Mouse (Mus musculus) CD4-positive, CD25-positive, alpha-beta regulatory T cell, adult 4 months (primary cell): Measurements from ENCODE around the gene Oxgr1. TPM values are rescaled to one million over a fixed set of nuclear protein-coding genes. Genes with fewer than 3 reads are reported as not detected.
"Not testable (repeated sequence)": the region's sequence is repeated elsewhere in the genome, so short reads cannot be mapped to it uniquely, and the experiment has no call there.

Source experiments
- ATAC-seq: one replicate; pipeline ENCODE4 v1.8.0; 2017
- polyA plus RNA-seq, 2 experiments: library from polyadenylated mRNA; unstranded; fragments of 100-300 nt; shearing (Covaris generic); gene quantifications; one replicate each; pipeline ENCODE4 v1.2.1; 2017

Gene Oxgr1
- not detected for polyA plus RNA-seq

DNA sequence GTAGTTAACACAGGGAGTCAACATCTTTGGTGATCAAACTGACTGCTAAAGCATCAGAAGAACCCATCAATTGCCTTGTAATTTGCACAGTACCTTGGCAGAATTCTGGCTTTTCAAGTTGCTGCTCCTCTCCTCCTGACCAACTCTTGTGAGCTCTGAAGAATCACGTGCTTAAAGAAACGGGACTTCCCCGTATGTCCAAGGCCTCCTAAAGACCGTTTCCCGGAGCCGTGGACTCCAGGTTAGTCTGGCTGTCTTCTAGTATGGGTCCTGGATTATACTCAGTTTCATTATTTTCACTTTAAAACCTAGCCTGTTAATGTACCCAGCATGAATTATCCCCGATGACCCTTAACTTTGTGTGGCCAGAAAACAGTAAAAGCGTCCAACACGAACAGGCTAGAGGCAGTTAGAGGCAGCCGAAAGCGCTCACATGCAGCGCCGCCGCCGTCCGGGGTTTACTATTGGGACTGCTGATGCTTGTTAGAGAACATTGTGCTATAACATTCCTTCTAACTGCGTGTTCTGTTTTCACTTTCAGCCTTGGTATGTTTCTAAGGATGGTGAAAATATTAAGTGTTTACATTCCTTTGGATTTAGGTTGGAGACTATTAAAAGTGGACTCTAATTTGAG, at the start of gene Oxgr1:
Gene Oxgr1 (minus strand): TSS at position 249 of the 634 bp plus-strand sequence.
- no peak for ATAC-seq

DNA sequence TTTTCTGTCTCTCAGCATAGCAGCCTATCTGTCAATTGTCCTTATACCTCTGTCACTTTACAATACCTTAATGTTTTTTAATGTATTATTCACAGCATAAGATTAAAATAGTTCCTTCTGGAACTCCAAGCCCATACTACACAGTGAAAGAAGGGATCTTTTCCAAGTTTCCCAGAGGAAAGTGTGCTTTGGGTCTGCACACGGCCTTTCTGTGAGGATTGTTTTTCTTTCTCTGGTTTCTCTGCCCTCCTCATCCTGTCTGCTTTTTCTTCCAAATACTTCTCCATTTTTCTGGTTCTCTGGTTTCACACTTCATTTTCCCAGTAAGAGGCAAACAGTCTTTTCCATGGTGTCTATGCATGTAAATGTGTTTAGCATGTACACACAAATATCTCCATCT, 48.2 kb upstream of the Oxgr1 start:
- ATAC-seq, result no peak

DNA sequence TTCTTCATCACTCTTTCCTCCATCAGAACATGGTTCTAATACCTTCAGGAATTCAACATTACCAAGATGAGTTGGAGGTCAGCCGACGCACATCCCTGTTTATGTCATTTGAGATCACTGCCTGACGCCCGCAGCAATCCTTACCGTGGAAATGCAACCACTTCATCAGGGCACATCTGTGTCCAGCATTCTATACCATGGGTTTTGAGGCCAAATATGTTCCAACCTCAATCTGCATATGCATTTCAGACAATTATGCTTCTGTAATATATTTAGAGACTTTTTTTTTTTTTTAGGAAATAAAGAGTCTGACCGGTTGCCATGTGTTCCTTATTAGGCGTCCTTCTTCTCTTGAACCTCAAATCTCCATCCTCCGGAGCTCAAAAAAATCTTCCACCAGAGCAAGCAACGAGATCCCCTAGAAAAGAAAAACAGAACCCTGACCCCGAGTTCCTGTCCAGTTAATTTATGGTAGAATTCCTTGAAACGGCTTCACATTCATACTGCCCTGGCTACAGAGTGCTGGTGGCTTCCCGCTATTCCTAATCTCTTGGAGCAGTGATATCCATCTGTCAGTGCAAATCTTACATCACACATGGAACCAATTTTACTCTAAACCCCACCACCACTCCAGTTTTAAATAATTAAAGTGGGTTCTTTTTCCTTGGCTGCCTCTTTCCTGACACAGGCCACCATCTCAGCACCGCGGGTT, 47.6 kb upstream of the Oxgr1 start:
- no peak for ATAC-seq

DNA sequence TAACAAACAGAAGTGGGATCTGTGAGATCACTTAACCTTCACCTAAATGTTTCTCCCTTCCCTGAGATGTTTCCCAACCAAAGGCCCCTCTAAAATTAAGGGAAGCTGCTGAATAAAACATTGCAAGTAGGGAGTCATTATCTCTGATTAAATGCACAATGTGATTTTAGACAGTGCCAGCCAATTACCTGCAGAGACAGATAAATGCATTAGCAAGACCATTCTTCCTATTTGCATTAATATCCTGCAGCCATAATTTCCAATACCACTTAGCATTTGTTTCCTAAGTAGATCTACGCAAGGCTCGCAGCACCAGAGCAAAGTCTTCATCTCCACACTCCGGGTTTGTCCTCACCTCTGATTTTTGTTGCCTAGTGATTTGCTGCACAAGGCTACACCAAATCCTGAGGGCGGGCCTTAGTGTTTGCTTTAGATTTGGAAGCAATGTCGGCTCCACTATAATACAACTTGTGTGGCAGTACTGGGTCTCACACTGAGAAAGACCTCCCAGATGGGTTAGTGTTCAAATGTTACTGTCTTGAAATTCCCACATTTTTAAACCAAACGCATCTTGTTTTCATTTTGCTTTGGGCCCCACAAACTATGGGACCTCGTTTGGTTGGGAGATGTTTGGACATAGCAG, 46.9 kb upstream of the Oxgr1 start:
- ATAC-seq, result no peak

DNA sequence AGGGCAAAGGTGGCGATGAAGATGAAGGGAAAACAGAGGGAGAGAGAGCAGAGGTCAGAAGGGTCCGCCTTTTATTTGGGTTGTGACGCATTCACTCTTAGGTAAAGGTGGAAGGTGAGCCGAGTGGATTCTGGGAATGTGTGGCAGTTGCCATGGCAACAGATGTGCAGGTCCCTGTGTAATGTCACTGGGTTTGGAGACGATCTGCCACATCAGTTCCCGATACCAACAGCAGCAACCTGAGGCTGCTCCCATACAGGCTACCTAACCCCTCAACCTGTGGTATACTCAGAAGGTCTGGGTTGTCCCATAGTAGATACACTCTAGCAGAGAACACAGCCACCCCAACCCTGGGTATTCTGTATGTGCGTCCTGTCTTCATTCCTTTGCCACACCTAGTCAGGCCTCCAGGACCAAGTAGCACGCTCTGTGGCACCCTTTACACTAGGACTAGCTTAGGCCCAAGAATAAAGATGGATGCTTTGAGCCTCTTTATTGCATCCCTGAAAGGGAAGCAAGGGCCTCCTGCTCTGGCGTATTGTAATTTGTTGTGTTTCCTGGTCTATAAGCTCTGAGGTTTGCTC, 41.9 kb upstream of the Oxgr1 start:
- ATAC-seq, result no peak

DNA sequence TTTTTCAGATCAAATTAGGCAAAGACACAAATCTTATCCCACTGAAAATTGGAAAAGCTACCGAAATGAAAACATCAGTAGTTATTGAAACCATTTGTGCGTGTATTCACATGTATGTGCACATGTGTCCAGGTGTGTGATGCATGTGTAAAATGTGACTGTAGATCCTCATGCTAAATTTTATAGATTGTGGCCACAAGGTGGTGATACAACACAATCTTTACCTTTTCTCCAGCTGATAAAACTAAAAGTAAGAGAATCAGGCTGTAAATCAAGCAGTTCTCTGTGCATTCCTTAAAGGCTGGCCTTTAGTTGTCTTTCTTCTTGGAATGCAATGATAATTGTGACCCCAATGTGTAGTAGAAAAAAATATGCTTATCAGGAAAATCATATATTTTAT, 34.0 kb upstream of the Oxgr1 start:
- no peak for ATAC-seq

DNA sequence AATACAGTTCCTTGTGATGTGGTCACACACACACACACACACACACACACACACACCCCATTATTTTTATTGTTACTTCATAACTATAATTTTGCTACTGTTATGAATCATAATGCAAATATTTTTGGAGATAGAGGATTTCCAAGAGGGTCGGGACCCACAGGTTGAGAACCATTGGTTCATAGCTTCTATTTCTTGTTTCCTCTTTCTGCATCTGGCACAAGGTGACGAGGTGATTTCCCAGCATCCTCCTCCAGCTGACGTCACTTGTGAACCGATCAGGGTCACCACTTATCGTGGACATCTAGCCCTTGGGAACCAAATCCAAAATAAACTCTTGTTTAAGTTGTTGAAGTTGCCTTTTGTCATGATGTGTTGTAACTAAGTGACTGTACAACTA, 33.5 kb upstream of the Oxgr1 start:
- no peak for ATAC-seq

DNA sequence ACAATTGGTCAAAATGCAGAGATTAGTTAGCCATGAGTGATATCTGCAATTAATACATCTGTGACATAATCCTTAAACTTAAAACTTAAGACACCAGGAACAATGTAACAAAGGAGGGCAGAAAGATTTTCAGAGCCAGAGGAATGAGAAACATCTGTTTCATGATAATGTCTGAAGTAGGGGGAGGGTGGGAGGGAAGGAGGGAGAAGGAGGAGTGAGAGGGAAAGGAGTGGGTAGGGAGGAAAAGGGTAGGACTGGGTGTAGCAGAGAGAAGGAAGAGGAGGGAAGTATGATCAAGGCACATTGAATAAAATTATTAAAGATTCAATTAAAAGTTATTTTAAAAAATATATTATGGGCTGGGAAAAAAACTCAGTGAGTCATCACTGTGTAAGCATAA, 32.0 kb upstream of the Oxgr1 start:
- ATAC-seq, result no peak

DNA sequence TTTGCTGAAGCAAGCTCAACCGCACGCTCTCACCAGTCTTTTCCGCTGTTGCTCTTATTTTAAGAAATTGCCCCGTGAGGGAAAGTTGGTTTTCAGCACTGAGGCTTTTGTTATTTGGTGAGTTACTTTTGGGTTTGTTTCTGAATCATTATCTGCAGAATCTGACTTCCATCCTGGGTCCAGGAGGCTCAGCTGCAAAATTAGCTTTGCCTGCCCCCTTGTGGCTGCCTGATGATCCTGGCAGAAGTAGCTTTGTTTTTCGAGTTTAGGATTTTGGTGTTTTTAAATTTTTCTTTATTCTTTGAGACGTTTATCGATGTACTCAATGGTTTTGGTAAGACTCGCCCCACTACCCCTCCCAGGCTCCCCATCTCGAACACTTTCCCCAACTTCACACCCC, 18.9 kb upstream of the Oxgr1 start:
- no peak for ATAC-seq

DNA sequence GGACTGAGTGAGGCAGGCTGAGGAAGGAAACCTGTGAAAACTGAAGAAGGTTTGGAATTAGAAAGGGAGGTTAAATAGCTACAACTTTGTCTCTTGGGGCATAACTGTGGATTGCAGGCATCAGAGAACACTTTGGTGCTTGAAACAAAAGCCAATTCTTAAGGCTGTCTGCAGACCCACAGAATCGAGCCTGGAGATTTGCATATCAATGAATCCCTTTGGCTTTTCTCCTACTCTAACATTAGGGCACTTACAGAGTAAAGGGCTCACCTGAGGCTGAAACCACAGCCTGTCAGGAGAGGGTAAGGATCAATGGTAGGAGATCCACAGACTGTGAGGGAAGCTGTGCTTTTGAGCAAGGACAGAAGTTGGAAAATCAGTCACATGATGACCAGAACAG, 8.8 kb downstream of the Oxgr1 start:
- no peak for ATAC-seq

DNA sequence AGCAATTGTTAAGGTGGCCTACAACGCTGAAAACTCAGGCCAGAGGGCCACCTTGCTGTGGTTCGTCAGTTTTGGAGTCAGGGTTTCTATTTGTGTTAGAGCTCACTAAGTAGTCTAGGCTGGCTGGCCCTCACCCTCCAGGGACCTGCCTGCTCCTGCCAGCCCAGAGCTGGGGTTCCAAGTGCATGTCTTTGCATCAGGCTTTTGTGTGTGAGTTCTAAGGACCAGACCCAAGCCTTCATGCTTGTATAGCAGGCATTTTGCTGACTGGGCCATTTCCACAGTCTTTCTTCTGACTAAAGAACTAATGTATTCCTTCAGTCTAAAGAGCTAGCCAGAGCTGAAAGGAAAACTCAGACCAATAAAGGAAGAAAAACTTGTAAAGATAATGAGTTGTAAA, 22.3 kb downstream of the Oxgr1 start:
- no peak for ATAC-seq

DNA sequence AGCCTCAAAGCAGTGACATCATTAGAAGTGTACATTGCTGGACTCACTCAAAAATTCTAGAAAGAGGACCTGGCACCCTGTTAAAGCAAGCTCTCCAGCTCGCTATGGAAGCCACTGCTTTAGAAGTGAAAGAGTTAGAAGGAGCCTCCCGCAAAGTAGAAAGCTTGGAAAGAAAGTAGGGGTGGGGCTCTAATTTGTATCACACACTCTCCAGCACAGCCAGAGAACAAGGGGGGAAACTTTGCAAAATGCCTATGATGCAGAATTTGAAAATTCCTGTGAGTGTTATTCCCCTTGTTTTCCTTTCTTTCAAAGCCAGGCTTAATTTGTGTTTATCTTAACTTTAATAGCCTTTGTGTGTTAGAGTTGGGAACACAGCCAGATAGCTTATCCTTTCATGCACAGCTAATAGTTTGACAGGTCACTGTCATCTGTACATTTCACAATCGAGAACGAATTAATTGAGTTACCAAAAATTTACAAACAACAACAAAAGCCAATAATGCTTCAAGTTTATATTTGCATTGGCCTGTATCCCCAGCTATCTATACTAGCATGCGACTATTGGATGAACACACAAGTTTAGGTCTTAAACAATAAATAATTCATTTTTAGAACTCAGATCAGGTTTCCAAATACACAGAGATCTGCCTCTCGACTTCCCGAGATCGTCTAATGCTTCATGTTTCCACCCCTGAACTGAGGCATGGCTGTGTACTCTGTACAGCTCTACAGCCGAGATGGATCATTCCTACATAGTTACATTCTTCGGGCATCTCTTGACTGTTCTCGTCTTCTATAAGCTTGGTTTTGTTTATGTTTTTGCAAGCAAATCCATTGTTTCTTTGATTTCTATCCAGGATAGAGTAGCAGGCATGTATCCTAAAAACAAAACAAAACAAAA, 32.0 kb downstream of the Oxgr1 start:
- ATAC-seq, result no peak

DNA sequence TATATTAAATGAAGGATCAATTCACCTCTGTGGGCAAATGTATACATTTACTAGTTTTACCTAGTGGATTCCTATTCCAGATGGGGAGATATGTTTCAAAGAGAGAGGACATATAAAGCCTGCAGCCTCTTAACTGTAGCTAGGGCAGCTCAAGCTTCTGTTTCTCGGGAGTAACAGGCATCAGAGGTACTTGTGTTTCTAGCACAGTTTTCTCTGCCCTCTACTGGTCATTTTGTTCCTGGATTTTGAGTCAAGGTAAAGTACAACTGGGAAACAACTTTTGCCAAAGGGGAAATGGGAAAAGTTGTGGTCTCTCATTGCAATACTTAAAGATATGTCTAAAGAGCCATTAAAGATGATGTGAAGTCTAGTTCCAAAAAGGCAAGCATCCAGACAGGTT, 37.1 kb downstream of the Oxgr1 start:
- ATAC-seq, result no peak

DNA sequence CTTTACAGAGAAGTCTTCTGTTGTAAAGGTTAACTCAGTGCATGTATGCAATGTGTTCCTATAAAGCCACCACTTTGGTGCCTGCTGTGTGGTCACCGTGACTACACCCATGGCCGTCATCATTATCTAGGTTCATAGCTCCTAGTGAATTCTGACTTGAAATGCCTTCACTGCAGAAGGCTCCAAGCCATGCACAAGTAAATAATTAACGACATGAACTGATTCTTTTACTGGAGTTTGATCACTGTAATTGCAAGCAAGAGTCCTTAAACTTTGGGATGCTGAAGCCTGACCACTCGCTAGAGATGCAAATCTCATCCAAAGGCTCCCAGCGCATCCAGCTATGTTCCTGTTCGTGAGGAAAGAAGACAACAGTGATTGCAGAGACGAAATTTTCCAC, 38.6 kb downstream of the Oxgr1 start:
- no peak for ATAC-seq

DNA sequence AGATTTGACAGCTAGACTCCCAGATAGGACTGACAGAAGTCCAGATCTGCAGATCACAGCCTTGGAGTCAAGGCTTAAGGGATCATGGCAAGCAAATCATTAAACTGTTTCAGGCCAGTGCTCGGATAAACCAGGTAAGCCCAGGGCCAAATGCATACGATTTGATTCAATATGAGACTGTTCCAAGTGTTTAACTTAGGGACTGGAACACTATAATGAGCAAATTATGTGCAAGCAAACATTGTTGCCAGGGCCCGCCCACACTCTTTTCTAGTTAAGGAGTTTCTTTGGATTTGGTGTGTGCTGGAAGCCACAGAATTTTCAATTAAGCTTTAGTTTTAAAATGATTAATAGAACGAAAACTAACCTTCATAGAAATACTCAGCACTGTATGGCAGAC, 39.6 kb downstream of the Oxgr1 start:
- no peak for ATAC-seq

DNA sequence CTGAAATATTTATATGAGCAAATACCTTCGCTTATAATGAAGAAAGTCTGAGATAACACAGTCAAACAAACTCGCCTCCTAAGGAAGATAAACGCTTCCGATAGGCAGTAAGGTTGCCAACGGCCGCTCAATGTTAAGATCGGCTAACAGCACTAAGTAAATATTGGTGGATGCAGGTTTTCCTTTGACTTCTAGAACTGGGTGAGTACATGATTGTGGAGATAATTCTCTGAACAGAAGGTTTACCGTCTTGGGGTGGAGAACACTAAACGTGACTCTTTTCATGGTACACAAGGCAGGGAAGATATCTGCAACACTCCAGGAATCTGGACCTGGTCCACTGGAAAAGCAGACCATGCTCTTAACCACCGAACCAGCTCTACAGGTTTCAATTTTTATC, 52.6 kb downstream of the Oxgr1 start:
- no peak for ATAC-seq

DNA sequence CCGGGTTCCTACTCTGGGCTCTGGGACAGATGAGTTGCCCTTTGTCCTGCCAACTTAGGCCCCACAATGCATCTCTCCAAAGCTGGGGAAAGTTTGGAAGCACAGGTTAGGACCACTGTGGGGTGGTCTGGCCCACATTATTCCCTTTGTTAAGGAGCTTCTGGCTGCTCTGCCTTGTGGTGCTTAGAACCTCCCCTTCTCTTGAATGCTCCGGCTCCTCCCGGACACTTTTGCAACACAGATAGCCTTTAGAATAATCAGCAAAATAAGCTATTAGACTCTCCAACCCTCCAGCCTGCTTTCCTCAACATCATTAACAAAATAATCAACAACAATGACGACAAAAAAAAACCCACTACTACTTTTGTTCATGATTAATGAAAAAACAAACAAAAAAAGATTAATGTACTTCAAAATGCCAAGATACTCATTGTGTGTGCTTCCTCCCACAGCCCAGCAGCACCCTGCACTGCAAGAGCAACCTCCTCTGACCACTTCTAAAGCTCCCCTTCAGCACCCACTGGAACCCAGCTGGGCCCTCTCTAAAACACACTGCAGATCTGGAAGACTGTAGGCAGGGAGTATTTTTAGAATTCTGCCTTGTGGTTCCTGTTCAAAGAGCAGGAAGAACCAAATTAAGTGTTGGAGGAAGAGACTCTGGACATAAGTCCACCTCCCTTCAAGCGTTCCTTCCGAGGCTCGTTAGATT, 53.1 kb downstream of the Oxgr1 start:
- no peak for ATAC-seq

DNA sequence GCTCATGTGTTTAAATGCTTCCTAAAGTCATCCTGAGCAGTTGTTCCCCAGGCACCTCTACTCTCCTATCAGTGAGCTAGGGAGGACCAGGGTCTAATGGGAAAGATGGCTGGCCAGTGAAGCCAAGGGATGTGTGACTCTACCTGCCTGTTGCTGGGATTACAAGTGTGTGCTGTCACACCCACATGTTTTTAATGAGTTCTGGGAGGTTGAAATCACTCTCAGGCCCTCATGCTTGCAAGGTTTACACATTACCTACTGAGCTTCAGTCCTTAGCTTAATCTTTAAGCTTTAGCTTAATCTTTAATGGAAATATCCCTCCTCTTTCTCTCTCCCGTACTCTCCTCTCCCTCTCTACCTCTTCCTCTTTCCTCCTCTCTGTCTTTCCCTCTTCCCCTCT, 55.0 kb downstream of the Oxgr1 start:
- no peak for ATAC-seq

DNA sequence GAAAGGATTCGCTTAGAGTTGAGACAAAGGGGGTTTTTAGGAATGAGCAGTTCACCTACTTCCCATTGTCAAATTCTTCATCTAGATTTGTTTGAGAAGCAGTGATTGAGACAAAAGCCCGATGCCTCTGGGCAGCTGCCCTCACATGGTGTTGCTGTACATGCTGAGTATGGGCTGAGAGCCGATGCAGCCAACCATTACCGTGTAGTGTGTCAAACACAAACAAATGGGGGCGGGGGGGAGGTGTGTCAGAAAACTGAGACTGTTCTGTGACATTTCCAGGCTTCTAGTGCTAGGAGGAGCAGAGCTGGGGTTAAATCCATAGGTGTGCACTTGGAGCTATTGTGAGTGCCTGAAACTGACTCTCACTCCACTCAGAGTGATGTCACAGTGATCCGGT, 55.5 kb downstream of the Oxgr1 start:
- no peak for ATAC-seq

DNA sequence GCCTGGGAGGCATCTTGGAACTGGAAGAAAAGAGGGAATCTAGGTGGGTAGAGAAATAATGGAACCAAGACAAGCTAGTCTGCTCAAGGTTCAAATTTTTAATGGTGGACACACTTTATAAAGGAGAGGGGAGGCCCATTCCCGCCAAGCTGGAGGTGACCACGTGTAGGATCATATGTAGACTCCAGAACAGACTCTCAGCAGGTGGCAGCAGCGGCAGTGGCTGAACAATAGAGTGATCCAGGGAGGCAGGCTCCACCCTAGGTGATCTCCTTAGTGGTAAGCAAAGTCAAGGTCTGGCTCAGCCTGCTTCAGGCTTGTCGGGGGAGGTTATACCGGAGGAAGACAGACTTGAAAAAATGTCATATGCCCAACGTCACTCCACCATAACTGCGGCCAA, 55.9 kb downstream of the Oxgr1 start:
- not testable (repeated sequence) for ATAC-seq

DNA sequence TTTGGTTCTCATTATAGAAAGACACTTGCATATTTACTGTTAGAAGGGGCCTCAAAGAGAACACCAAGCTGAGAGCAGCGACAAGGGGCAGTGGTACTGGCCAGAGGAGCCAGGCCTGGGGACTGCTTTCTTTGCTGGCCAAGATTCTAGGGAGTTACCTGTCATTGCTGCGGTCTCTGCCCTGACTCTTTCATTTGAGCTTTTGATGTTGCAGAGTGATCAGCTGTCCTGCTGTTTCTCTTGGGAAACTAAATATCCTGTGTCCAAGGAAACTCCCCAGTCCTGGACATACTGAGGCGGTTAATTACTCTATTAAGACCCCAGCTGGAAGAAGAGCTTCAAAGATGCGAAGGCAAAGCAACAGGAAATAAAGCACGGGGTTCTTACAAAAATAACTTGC, 60.9 kb downstream of the Oxgr1 start:
- ATAC-seq, result no peak

DNA sequence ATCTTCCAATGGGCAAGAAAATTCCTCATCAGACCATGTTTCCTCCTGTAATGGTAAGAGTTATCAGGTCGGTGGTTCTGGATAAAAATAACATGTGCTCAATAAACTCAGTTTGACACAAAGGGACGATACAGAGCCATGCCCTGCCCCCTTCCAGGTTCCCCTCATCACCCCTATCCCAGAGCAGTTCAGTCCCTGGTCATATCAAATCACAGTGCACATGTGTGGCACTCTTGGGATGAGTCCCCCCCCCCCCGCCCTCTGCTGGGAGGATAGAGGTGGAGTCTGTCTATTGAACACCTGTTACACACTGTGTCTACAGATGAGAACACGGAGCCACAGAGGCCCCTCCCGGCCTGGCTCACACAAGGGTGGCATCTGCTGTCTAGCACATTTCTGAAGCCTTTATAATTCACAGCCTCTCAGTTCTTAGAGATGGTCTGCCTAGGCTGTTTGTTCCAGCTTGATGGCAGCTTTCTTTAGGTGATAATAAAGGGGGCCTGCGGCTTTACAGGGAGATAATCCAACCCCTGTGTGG, 61.5 kb downstream of the Oxgr1 start:
- ATAC-seq, result no peak
